ENCODE assay signal across 15 mouse cellular contexts in genomic region chr7:111736365-111736764, GRCm38 (mm10). TPM values are rescaled to one million over a fixed set of nuclear protein-coding genes. Genes with fewer than 3 reads are reported as not detected.
DNase-seq lines count a peak whose midpoint lies in the region; ATAC-seq lines count a peak whose summit lies in the region.
"Had no signal": no experiment of that assay in that cellular context is flagged by ENCODE, and none has a peak within 500 bp of the region (broad histone marks: within the 10 kb centered on the region; RNA-seq: fewer than 3 reads in every experiment).

No protein-coding gene starts in this region.

- no peak for ATAC-seq in kidney, embryonic 15.5 days (replicated peaks; ENCODE audit: low FRiP score)
- ATAC-seq in kidney, embryonic 14.5 days (ENCODE audit: low FRiP score, low TSS enrichment) = no peak
- ATAC-seq in lung, embryonic 16.5 days (ENCODE audit: low read depth) = no peak
- ATAC-seq in kidney, embryonic 16.5 days (ENCODE audit: low FRiP score, low TSS enrichment) = no peak
- ATAC-seq: liver, embryonic 12.5 days had no signal

- 0 out of 2 replicates have a peak overlapping the region, but pooled peaks have one; percentile 11 for H3K27ac ChIP-seq in kidney, embryonic 15.5 days
- no peak overlapping the region for H3K27ac ChIP-seq in kidney, embryonic 14.5 days (ENCODE audit: low read depth, low read length)
- H3K27ac ChIP-seq in lung, embryonic 16.5 days (ENCODE audit: low read length) = peak overlapping the region; percentile 19; the same call in 1 of the 2 replicates
- no peak overlapping the region for H3K27ac ChIP-seq in kidney, embryonic 16.5 days (ENCODE audit: low read length)
- H3K27ac ChIP-seq: kidney, postnatal 0 days; liver, embryonic 12.5 days; macrophage; neural tube, embryonic 12.5 days; stomach, postnatal 0 days had no signal

- no peak overlapping the region for H3K4me2 ChIP-seq in kidney, embryonic 15.5 days
- no peak overlapping the region for H3K4me2 ChIP-seq in kidney, embryonic 14.5 days (replicated peaks; ENCODE audit: low read depth, low read length)
- no peak overlapping the region for H3K4me2 ChIP-seq in lung, embryonic 16.5 days (ENCODE audit: low read depth, low read length)
- H3K4me2 ChIP-seq in kidney, embryonic 16.5 days (replicated peaks; ENCODE audit: low read depth, low read length) = no peak overlapping the region
- H3K4me2 ChIP-seq: liver, embryonic 12.5 days; neural tube, embryonic 12.5 days had no signal

- no peak for DNase-seq in lung, postnatal 14 days
- DNase-seq in cerebellum, adult 11-12 months = peak; percentile 27
- peak; percentile 55 to 71 for DNase-seq in cerebellum, postnatal 10 days
- DNase-seq: embryo, embryonic 11 days; midbrain, embryonic 14.5 days; thymus, postnatal 4 days had no signal

- no peak overlapping the region for H3K4me3 ChIP-seq in kidney, embryonic 15.5 days (replicated peaks)
- H3K4me3 ChIP-seq in kidney, embryonic 14.5 days (ENCODE audit: low read length) = no peak overlapping the region
- no peak overlapping the region for H3K4me3 ChIP-seq in lung, embryonic 16.5 days (ENCODE audit: low read length)
- no peak overlapping the region for H3K4me3 ChIP-seq in kidney, embryonic 16.5 days (ENCODE audit: low read length)
- H3K4me3 ChIP-seq: liver, embryonic 12.5 days; neural tube, embryonic 12.5 days had no signal

- WGBS in kidney, embryonic 15.5 days = 72% methylated on average over 3 of the region's 3 CpGs
- 74% methylated on average over 3 of the region's 3 CpGs for WGBS in kidney, embryonic 14.5 days
- WGBS in lung, embryonic 16.5 days = 54% methylated on average over 3 of the region's 3 CpGs
- 75% methylated on average over 3 of the region's 3 CpGs for WGBS in kidney, embryonic 16.5 days

- H3K27me3 ChIP-seq in kidney, embryonic 15.5 days = no peaks in the 10 kb centered on the region
- no peaks in the 10 kb centered on the region for H3K27me3 ChIP-seq in kidney, embryonic 14.5 days (ENCODE audit: control insufficient read depth, insufficient read depth, low read length)
- no peaks in the 10 kb centered on the region for H3K27me3 ChIP-seq in lung, embryonic 16.5 days (ENCODE audit: control insufficient read depth, insufficient read depth, low read depth, low read length)
- no peaks in the 10 kb centered on the region for H3K27me3 ChIP-seq in kidney, embryonic 16.5 days (ENCODE audit: insufficient read depth, low read length)
- H3K27me3 ChIP-seq: liver, embryonic 12.5 days; neural tube, embryonic 12.5 days had no signal

- no peaks in the 10 kb centered on the region for H3K9me3 ChIP-seq in kidney, embryonic 15.5 days (replicated peaks)
- no peaks in the 10 kb centered on the region for H3K9me3 ChIP-seq in kidney, embryonic 14.5 days (ENCODE audit: control insufficient read depth, low read length)
- H3K9me3 ChIP-seq in lung, embryonic 16.5 days (ENCODE audit: control insufficient read depth, low read length) = no peaks in the 10 kb centered on the region
- H3K9me3 ChIP-seq in kidney, embryonic 16.5 days (ENCODE audit: low read length) = no peaks in the 10 kb centered on the region
- H3K9me3 ChIP-seq: liver, embryonic 12.5 days; neural tube, embryonic 12.5 days had no signal

- no peak overlapping the region for H3K9ac ChIP-seq in kidney, embryonic 15.5 days
- no peak overlapping the region for H3K9ac ChIP-seq in kidney, embryonic 14.5 days (ENCODE audit: low read depth, low read length)
- no peak overlapping the region for H3K9ac ChIP-seq in lung, embryonic 16.5 days (ENCODE audit: low read length)
- no peak overlapping the region for H3K9ac ChIP-seq in kidney, embryonic 16.5 days (replicated peaks; ENCODE audit: low read length)
- H3K9ac ChIP-seq: liver, embryonic 12.5 days; neural tube, embryonic 12.5 days had no signal

- H3K4me1 ChIP-seq in kidney, embryonic 15.5 days = peaks cover 30% of the 10 kb centered on the region
- peaks cover 22% of the 10 kb centered on the region for H3K4me1 ChIP-seq in kidney, embryonic 14.5 days (ENCODE audit: control insufficient read depth, insufficient read depth, low read length)
- H3K4me1 ChIP-seq in lung, embryonic 16.5 days (replicated peaks; ENCODE audit: control insufficient read depth, insufficient read depth, low read length) = peaks cover 34% of the 10 kb centered on the region
- H3K4me1 ChIP-seq in kidney, embryonic 16.5 days (ENCODE audit: insufficient read depth, low read length) = peaks cover 38% of the 10 kb centered on the region

- H3K36me3 ChIP-seq in kidney, embryonic 15.5 days = no peaks in the 10 kb centered on the region
- H3K36me3 ChIP-seq in kidney, embryonic 14.5 days (ENCODE audit: control insufficient read depth, insufficient read depth, low read length) = no peaks in the 10 kb centered on the region
- H3K36me3 ChIP-seq in lung, embryonic 16.5 days (ENCODE audit: control insufficient read depth, insufficient read depth, low read length) = no peaks in the 10 kb centered on the region
- H3K36me3 ChIP-seq in kidney, embryonic 16.5 days (ENCODE audit: insufficient read depth, low read length) = no peaks in the 10 kb centered on the region
- H3K36me3 ChIP-seq: liver, embryonic 12.5 days; neural tube, embryonic 12.5 days had no signal

RNA-seq across cellular contexts. Expression of gene Galnt18, which starts 43.4 kb away (rescaled TPM):
- 29.2 and 31.8 TPM in 2 replicates for polyA plus RNA-seq in kidney, embryonic 15.5 days (2015; fragmentation: Nextera tagmentation; extraction: Ambion mirVana)
- 11.3 and 17.8 TPM in 2 replicates for polyA plus RNA-seq in kidney, embryonic 14.5 days (2014; fragmentation: Nextera tagmentation; extraction: Ambion mirVana)
- polyA plus RNA-seq in lung, embryonic 16.5 days (2015; fragmentation: Nextera tagmentation; extraction: Ambion mirVana) = 48.0 and 56.5 TPM in 2 replicates
- polyA plus RNA-seq in kidney, embryonic 16.5 days (2015; fragmentation: Nextera tagmentation; extraction: Ambion mirVana) = 41.9 and 46.4 TPM in 2 replicates
- polyA plus RNA-seq: macrophage had no signal

Comparison
In these comparisons a context has a peak if more than half of its experiments do, and no peak if none do; other contexts are left out.
1. H3K27ac ChIP-seq: peak in kidney, embryonic 15.5 days (single experiment) and lung, embryonic 16.5 days (single experiment); none in kidney, embryonic 14.5 days (single experiment) and kidney, embryonic 16.5 days (single experiment).